10 mouse cellular contexts compared by ENCODE assay signal in the genomic region with DNA sequence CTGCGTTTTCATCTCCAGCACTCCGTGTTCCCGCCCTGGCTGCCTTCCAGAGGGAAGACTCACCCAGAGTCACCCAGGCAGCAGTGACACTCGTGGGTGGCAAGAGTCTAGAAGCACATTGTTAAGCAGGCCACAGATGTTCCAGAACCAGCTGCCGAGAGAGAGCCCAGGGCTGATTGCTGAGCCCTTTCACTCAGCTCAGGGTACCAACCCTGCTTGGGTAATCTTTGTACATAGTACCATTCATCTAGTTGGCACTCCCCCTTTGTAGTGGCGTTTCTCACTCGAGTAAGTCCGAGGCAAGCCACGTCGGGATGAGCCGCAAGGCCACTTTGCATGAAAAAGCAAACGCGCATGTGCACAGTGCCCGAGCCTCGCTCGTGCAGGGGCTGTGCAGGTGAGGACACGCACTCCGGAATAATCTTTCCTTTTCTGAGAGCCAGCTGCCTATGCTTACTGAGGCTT.
DNase-seq lines count a peak whose midpoint lies in the region; ATAC-seq and TF ChIP-seq lines count a peak whose summit lies in the region.
"Had no signal": no experiment of that assay in that cellular context is flagged by ENCODE, and none has a peak within 500 bp of the region (broad histone marks: within the 10 kb centered on the region; RNA-seq: fewer than 3 reads in every experiment).

No protein-coding gene starts in this region.

- no peak for TF ChIP-seq EP300 in stomach, postnatal 0 days (optimal IDR thresholded peaks at IDR 0.05)

- peak overlapping the region; percentile 63 for H3K4me2 ChIP-seq in heart, embryonic 14.5 days (ENCODE audit: low read length)
- H3K4me2 ChIP-seq in stomach, postnatal 0 days (replicated peaks; ENCODE audit: low read depth) = peak overlapping the region; percentile 56

- DNase-seq in cerebellum, postnatal 14 days = peak; percentile 28 to 31
- DNase-seq in cerebellum, adult 18-20 months = no peak
- peak; percentile 34 for DNase-seq in adrenal gland, postnatal 10 days
- peak; percentile 16 to 22 for DNase-seq in left cerebral cortex, adult 8-10 months (ENCODE audit: low spot score in 2 of 2)
- DNase-seq in mesoderm, embryonic 11.5 days (ENCODE audit: low read depth, low spot score) = peak; percentile 51
- DNase-seq in stomach, postnatal 0 days (ENCODE audit: low spot score) = peak; percentile 35
- no peak for DNase-seq in gastrocnemius, adult 8-10 months (ENCODE audit: low spot score in 2 of 2)

- WGBS in heart, embryonic 14.5 days = 42% methylated on average over 18 of the region's 18 CpGs
- WGBS in stomach, postnatal 0 days = 15% methylated on average over 18 of the region's 18 CpGs

- no peak overlapping the region for H3K27ac ChIP-seq in heart, embryonic 14.5 days (replicated peaks in 1 of 2; ENCODE audit: control insufficient read depth in 1 of 2, insufficient read depth in 1 of 2, low read depth in 2 of 2, low read length in 2 of 2)
- peak overlapping the region; percentile 63; the same call in 1 of the 2 replicates for H3K27ac ChIP-seq in stomach, postnatal 0 days (replicated peaks)

- H3K9ac ChIP-seq in heart, embryonic 14.5 days (ENCODE audit: low read length) = 0 out of 2 replicates have a peak overlapping the region, but pooled peaks have one; percentile 44
- 0 out of 2 replicates have a peak overlapping the region, but pooled peaks have one; percentile 23 for H3K9ac ChIP-seq in stomach, postnatal 0 days (ENCODE audit: low read length)

- no peak for ATAC-seq in heart, embryonic 14.5 days (ENCODE audit: insufficient number of reproducible peaks, insufficient read depth, low FRiP score, low read depth)
- no peak for ATAC-seq in stomach, postnatal 0 days (ENCODE audit: low FRiP score, low TSS enrichment)

- no peak for TF ChIP-seq CTCF in stomach, postnatal 0 days (IDR thresholded peaks at IDR 0.05; ENCODE audit: low read depth)

- no peaks in the 10 kb centered on the region for H3K9me3 ChIP-seq in heart, embryonic 14.5 days (ENCODE audit: control insufficient read depth, low read length)
- H3K9me3 ChIP-seq in stomach, postnatal 0 days (ENCODE audit: control insufficient read depth, low read length) = no peaks in the 10 kb centered on the region

- H3K27me3 ChIP-seq in heart, embryonic 14.5 days (ENCODE audit: control insufficient read depth, insufficient read depth, low read length) = no peaks in the 10 kb centered on the region
- no peaks in the 10 kb centered on the region for H3K27me3 ChIP-seq in stomach, postnatal 0 days (ENCODE audit: control insufficient read depth, insufficient read depth, low read length)

- no peaks in the 10 kb centered on the region for H3K36me3 ChIP-seq in heart, embryonic 14.5 days (ENCODE audit: control insufficient read depth, insufficient read depth, low read length)
- H3K36me3 ChIP-seq in stomach, postnatal 0 days (ENCODE audit: control insufficient read depth, insufficient read depth, low read length) = no peaks in the 10 kb centered on the region

- H3K4me3 ChIP-seq in heart, embryonic 14.5 days (ENCODE audit: control insufficient read depth in 1 of 2, insufficient read depth in 1 of 2, low read depth in 1 of 2, low read length in 2 of 2) = peak overlapping the region; percentile 22 to 28
- H3K4me3 ChIP-seq in stomach, postnatal 0 days (ENCODE audit: low read depth, low read length) = peak overlapping the region; percentile 36
- H3K4me3 ChIP-seq: erythroblast, embryonic 14.5 days; myocyte had no signal

- H3K4me1 ChIP-seq in heart, embryonic 14.5 days (ENCODE audit: control insufficient read depth in 2 of 2, insufficient read depth in 2 of 2, low read length in 2 of 2) = peaks cover 9 to 13% of the 10 kb centered on the region in 2 experiments
- H3K4me1 ChIP-seq in stomach, postnatal 0 days (replicated peaks; ENCODE audit: control insufficient read depth, insufficient read depth) = no peaks in the 10 kb centered on the region

Comparison
In these comparisons a context has a peak if more than half of its experiments do, and no peak if none do; other contexts are left out.
1. DNase-seq: peak in cerebellum, postnatal 14 days (2 of 2), adrenal gland, postnatal 10 days (single experiment), left cerebral cortex, adult 8-10 months (2 of 2), mesoderm, embryonic 11.5 days (single experiment) and stomach, postnatal 0 days (single experiment); none in cerebellum, adult 18-20 months (0 of 2) and gastrocnemius, adult 8-10 months (0 of 2).